Mouse (Mus musculus): ENCODE results near the gene Tmem168. TPM values are rescaled to one million over a fixed set of nuclear protein-coding genes. Genes with fewer than 3 reads are reported as not detected.
A peak's percentile ranks its signal among the peaks of the same experiment; 100 is the strongest.

The Tmem168 gene
- polyA plus RNA-seq (2016; fragmentation: Nextera tagmentation; extraction: Ambion mirVana), result 31.7 and 36.0 TPM in 2 replicates

- Histone ChIP-seq H3K27me3 (no peaks in the 10 kb centered on the region), H3K36me3 (replicated peaks) (0 out of 2 replicates have a peak, but pooled peaks cover 3% of the 10 kb centered on the region), H3K4me1 (peaks cover 13% of the 10 kb centered on the region), H3K4me2 (peak within 1 kb of the TSS; percentile 67), H3K27ac (peak within 1 kb of the TSS; percentile 95), H3K4me3 (replicated peaks) (peak within 1 kb of the TSS; percentile 80), H3K9ac (peak within 1 kb of the TSS; percentile 79), H3K9me3 (no peaks in the 10 kb centered on the region)
- ATAC-seq (ENCODE audit: low FRiP score), result peak; percentile 97
- WGBS, result 2% methylated on average over 67 of the region's 71 CpGs
These were observed at the start of gene Tmem168 for GRCm38 (mm10) chr6:13607621-13608493. Tmem168 (minus strand) TSS chr6:13608100.

- Histone ChIP-seq H3K9ac (no peak overlapping the region), H3K4me3 (replicated peaks) (no peak overlapping the region), H3K4me2 (no peak overlapping the region), H3K4me1 (no peaks in the 10 kb centered on the region), H3K27ac (no peak overlapping the region), H3K36me3 (replicated peaks) (peaks cover 12% of the 10 kb centered on the region), H3K9me3 (no peaks in the 10 kb centered on the region), H3K27me3 (no peaks in the 10 kb centered on the region)
- no peak for ATAC-seq (ENCODE audit: low FRiP score)
These were observed 46.2 kb upstream of the Tmem168 start for GRCm38 (mm10) chr6:13654081-13654480.

- no peak for ATAC-seq (ENCODE audit: low FRiP score)
- Histone ChIP-seq H3K4me1 (no peaks in the 10 kb centered on the region), H3K27ac (no peak overlapping the region), H3K4me2 (no peak overlapping the region), H3K4me3 (replicated peaks) (no peak overlapping the region), H3K36me3 (replicated peaks) (peaks cover 22% of the 10 kb centered on the region), H3K27me3 (no peaks in the 10 kb centered on the region), H3K9ac (no peak overlapping the region), H3K9me3 (0 out of 2 replicates have a peak, but pooled peaks cover 5% of the 10 kb centered on the region)
- 92% methylated on average over 3 of the region's 3 CpGs for WGBS
These were observed 44.4 kb upstream of the Tmem168 start for GRCm38 (mm10) chr6:13652284-13652683.

- 0 out of 2 replicates have a peak, but pooled peaks cover 5% of the 10 kb centered on the region for H3K9me3 ChIP-seq
- WGBS, result 97% methylated on average over 3 of the region's 3 CpGs
- no peak overlapping the region for H3K27ac ChIP-seq
- H3K9ac ChIP-seq, result no peak overlapping the region
- no peak overlapping the region for H3K4me3 ChIP-seq (replicated peaks)
- H3K4me2 ChIP-seq, result no peak overlapping the region
- peaks cover 22% of the 10 kb centered on the region for H3K36me3 ChIP-seq (replicated peaks)
- no peaks in the 10 kb centered on the region for H3K4me1 ChIP-seq
- H3K27me3 ChIP-seq, result no peaks in the 10 kb centered on the region
- no peak for ATAC-seq (ENCODE audit: low FRiP score)
These were observed 43.0 kb upstream of the Tmem168 start for GRCm38 (mm10) chr6:13650854-13651253.

DNA sequence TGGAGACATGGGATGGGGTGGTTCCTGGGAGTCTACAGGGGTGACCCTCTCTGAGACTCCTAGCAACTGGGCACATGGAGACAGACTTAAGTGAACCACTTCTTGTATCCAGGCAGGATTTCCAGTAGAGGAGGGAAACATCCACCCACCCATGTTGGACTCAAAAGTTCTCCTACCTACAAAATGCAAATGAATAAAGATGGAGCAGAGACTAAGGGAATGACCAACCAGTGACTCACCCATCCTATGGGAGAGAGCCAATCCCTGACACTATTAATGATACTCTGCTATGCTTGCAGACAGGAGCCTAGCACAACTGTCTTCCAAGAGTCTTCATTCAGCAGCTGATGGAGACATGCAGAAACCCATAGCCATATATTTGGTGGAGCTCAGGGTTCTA is 40.4 kb upstream of the Tmem168 start:
- Histone ChIP-seq H3K4me1 (no peaks in the 10 kb centered on the region), H3K27me3 (no peaks in the 10 kb centered on the region), H3K4me2 (no peak overlapping the region), H3K9me3 (0 out of 2 replicates have a peak, but pooled peaks cover 5% of the 10 kb centered on the region), H3K9ac (no peak overlapping the region), H3K27ac (no peak overlapping the region), H3K4me3 (replicated peaks) (no peak overlapping the region), H3K36me3 (replicated peaks) (peaks cover 22% of the 10 kb centered on the region)
- no peak for ATAC-seq (ENCODE audit: low FRiP score)

GRCm38 (mm10) chr6:13636582-13636989 is 28.7 kb upstream of the Tmem168 start:
- no peak for ATAC-seq (ENCODE audit: low FRiP score)
- H3K9ac ChIP-seq, result no peak overlapping the region
- WGBS, result 83% methylated on average over 3 of the region's 3 CpGs

DNA sequence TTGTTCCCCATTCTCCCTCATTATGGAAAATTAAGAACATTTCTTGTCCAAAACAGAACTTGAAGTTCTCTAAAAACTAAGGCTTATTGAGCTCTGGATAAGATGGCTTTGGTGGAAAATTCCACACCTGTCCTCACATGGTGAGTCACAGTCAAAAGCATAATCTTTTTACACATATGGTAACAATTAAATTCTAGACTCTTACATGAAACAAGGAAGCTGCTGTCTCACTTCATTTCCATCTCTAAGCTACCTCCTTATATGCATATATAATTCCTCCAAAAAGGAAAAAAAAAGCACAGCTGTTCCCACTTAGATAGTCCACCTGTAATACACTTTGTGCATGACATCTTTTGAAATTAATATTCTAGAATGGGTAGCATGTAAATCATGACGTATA is 24.7 kb upstream of the Tmem168 start:
- no peak overlapping the region for H3K9ac ChIP-seq
- no peaks in the 10 kb centered on the region for H3K9me3 ChIP-seq
- no peak overlapping the region for H3K27ac ChIP-seq
- no peaks in the 10 kb centered on the region for H3K4me1 ChIP-seq
- H3K4me2 ChIP-seq, result no peak overlapping the region
- H3K27me3 ChIP-seq, result no peaks in the 10 kb centered on the region
- peaks cover 10% of the 10 kb centered on the region for H3K36me3 ChIP-seq (replicated peaks)
- ATAC-seq (ENCODE audit: low FRiP score), result no peak
- no peak overlapping the region for H3K4me3 ChIP-seq (replicated peaks)
- WGBS, result 80% methylated on average over 1 of the region's 1 CpGs

More at GRCm38 (mm10) chr6:13636582-13636989, 28.7 kb upstream of the Tmem168 start:
- peaks cover 6% of the 10 kb centered on the region; the same call in 1 of the 2 replicates for H3K36me3 ChIP-seq (replicated peaks)
- no peaks in the 10 kb centered on the region for H3K27me3 ChIP-seq
- no peak overlapping the region for H3K4me3 ChIP-seq (replicated peaks)
- no peak overlapping the region for H3K4me2 ChIP-seq
- H3K27ac ChIP-seq, result no peak overlapping the region
- no peaks in the 10 kb centered on the region for H3K4me1 ChIP-seq
- H3K9me3 ChIP-seq, result no peaks in the 10 kb centered on the region

GRCm38 (mm10) chr6:13630607-13631006 is 22.7 kb upstream of the Tmem168 start:
- Histone ChIP-seq H3K4me2 (no peak overlapping the region), H3K27me3 (no peaks in the 10 kb centered on the region), H3K9me3 (no peaks in the 10 kb centered on the region), H3K4me1 (no peaks in the 10 kb centered on the region), H3K36me3 (replicated peaks) (peaks cover 10% of the 10 kb centered on the region), H3K4me3 (replicated peaks) (no peak overlapping the region), H3K9ac (no peak overlapping the region), H3K27ac (no peak overlapping the region)
- ATAC-seq (ENCODE audit: low FRiP score), result no peak
- WGBS, result 88% methylated on average over 2 of the region's 2 CpGs

- WGBS, result 82% methylated on average over 2 of the region's 2 CpGs
- H3K4me1 ChIP-seq, result no peaks in the 10 kb centered on the region
- H3K27me3 ChIP-seq, result no peaks in the 10 kb centered on the region
- H3K9me3 ChIP-seq, result no peaks in the 10 kb centered on the region
- ATAC-seq (ENCODE audit: low FRiP score), result no peak
- no peak overlapping the region for H3K4me2 ChIP-seq
- H3K9ac ChIP-seq, result no peak overlapping the region
- H3K27ac ChIP-seq, result no peak overlapping the region
- no peak overlapping the region for H3K4me3 ChIP-seq (replicated peaks)
- peaks cover 6% of the 10 kb centered on the region; the same call in 1 of the 2 replicates for H3K36me3 ChIP-seq (replicated peaks)
These were observed 11.7 kb upstream of the Tmem168 start for GRCm38 (mm10) chr6:13619618-13620017.

DNA sequence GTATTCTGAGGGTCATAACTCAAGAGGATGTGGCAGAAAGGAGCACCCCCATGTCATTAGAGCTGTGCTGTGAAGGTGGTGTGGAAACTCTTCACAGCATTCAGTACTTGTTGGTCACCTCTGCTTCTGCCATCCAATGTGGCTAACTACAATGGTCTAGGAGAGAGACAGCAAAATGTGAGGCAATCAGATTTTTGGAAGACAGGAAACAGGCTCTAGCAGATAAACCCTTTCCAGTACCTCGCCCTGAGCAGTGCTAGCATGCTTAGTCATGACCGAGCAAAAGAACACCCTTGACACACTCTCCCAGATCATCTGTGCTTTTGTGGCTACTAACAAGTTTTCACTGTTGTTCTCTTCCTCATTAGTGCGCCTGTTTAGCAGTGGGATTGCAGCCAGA is 9.2 kb upstream of the Tmem168 start:
- no peaks in the 10 kb centered on the region for H3K9me3 ChIP-seq
- H3K4me3 ChIP-seq (replicated peaks), result no peak overlapping the region
- H3K9ac ChIP-seq, result no peak overlapping the region
- H3K27ac ChIP-seq, result no peak overlapping the region
- no peaks in the 10 kb centered on the region for H3K4me1 ChIP-seq
- no peak overlapping the region for H3K4me2 ChIP-seq
- peaks cover 4% of the 10 kb centered on the region; the same call in 1 of the 2 replicates for H3K36me3 ChIP-seq (replicated peaks)
- no peaks in the 10 kb centered on the region for H3K27me3 ChIP-seq
- 85% methylated on average over 3 of the region's 3 CpGs for WGBS
- ATAC-seq (ENCODE audit: low FRiP score), result no peak

DNA sequence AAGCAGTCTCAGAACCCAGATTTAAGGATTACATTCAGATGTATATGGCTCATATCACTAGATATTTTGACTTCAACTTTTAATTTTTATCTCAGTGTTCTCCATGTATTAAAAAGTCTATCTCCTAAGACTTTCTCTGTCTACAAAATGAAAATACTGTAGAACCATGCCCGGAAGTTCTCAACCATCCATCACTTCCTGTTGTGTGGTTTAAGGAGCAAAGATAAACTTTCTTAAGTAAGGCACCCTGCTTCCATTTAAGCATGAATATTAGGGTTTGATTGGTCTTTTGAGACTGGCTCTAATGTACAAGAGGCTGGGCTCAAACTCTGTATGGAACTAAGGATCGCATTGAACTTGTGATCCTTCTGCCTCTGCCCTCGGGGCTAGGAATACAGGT is 6.7 kb upstream of the Tmem168 start:
- 88% methylated on average over 3 of the region's 3 CpGs for WGBS
- H3K9ac ChIP-seq, result no peak overlapping the region

DNA sequence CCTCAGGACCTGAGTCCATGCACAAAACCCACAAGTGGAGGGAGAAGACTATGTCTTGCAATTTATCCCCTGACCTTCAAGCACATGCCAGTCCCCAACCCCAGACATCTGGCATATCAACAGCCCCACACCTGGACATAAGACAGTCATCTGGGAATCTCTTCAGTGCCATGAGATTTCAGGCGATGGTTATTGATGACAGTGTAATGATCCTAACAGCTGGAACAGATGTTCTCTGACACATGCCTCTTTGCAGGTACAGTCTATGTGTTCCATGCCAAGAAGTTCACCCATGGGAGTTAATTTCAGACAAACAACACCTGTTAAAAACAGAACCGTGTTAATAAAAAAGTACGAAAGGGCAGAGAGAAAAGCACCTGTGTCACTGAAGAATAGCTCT is 5.8 kb upstream of the Tmem168 start:
- Histone ChIP-seq H3K27ac (no peak overlapping the region), H3K4me2 (no peak overlapping the region), H3K9ac (no peak overlapping the region), H3K9me3 (no peaks in the 10 kb centered on the region), H3K27me3 (no peaks in the 10 kb centered on the region), H3K4me3 (replicated peaks) (no peak overlapping the region), H3K4me1 (no peaks in the 10 kb centered on the region; the same call in 1 of the 2 replicates), H3K36me3 (replicated peaks) (no peaks in the 10 kb centered on the region)
- ATAC-seq (ENCODE audit: low FRiP score), result no peak
- 93% methylated on average over 3 of the region's 3 CpGs for WGBS

More for the DNA sequence above, 6.7 kb upstream of the Tmem168 start:
- ATAC-seq (ENCODE audit: low FRiP score), result no peak
- no peak overlapping the region for H3K27ac ChIP-seq
- H3K9me3 ChIP-seq, result no peaks in the 10 kb centered on the region
- H3K36me3 ChIP-seq (replicated peaks), result no peaks in the 10 kb centered on the region
- H3K4me3 ChIP-seq (replicated peaks), result no peak overlapping the region
- H3K4me2 ChIP-seq, result no peak overlapping the region
- no peaks in the 10 kb centered on the region for H3K27me3 ChIP-seq
- no peaks in the 10 kb centered on the region for H3K4me1 ChIP-seq

GRCm38 (mm10) chr6:13610869-13611268 is 3.0 kb upstream of the Tmem168 start:
- peaks cover 13% of the 10 kb centered on the region for H3K4me1 ChIP-seq
- no peak overlapping the region for H3K9ac ChIP-seq
- no peaks in the 10 kb centered on the region for H3K36me3 ChIP-seq (replicated peaks)
- WGBS, result 89% methylated on average over 2 of the region's 2 CpGs
- ATAC-seq (ENCODE audit: low FRiP score), result no peak
- no peak overlapping the region for H3K4me2 ChIP-seq
- no peak overlapping the region for H3K27ac ChIP-seq
- no peak overlapping the region for H3K4me3 ChIP-seq (replicated peaks)
- no peaks in the 10 kb centered on the region for H3K9me3 ChIP-seq
- no peaks in the 10 kb centered on the region for H3K27me3 ChIP-seq

Data from forebrain, embryonic 12.5 days (tissue).